Mouse (Mus musculus): ENCODE results near the gene Rpia.
A peak's percentile ranks its signal among the peaks of the same experiment; 100 is the strongest.

GRCm38 (mm10) chr6:70824085-70824986 is 32.3 kb upstream of the Rpia start:
- TF ChIP-seq ZC3H11A (IDR thresholded peaks at IDR 0.05; ENCODE audit: borderline replicate concordance, low read depth, low read length) (no peak), MAFK (IDR thresholded peaks at IDR 0.05; ENCODE audit: insufficient read depth, low read depth, low read length) (no peak), HCFC1 (IDR thresholded peaks at IDR 0.05; ENCODE audit: borderline replicate concordance, insufficient read depth, low read length) (0 out of 2 replicates have a peak, but pooled peaks have one; percentile 17)
